Mouse (Mus musculus): ENCODE data around the gene Cdiptos. TPM values are rescaled to one million over a fixed set of nuclear protein-coding genes. Genes with fewer than 3 reads are reported as not detected.

Gene Cdiptos
- total RNA-seq (2021): under 1 TPM in 1 of 2 experiments, not detected in 1; 0.42 TPM
- long read RNA-seq, experiment 1, partial matches to known transcripts: 0 of 2 reads
- long read RNA-seq, experiment 1, other reads (novel, unspliced or antisense): 2 of 2 reads
- long read RNA-seq, experiment 2: 0 reads

DNA sequence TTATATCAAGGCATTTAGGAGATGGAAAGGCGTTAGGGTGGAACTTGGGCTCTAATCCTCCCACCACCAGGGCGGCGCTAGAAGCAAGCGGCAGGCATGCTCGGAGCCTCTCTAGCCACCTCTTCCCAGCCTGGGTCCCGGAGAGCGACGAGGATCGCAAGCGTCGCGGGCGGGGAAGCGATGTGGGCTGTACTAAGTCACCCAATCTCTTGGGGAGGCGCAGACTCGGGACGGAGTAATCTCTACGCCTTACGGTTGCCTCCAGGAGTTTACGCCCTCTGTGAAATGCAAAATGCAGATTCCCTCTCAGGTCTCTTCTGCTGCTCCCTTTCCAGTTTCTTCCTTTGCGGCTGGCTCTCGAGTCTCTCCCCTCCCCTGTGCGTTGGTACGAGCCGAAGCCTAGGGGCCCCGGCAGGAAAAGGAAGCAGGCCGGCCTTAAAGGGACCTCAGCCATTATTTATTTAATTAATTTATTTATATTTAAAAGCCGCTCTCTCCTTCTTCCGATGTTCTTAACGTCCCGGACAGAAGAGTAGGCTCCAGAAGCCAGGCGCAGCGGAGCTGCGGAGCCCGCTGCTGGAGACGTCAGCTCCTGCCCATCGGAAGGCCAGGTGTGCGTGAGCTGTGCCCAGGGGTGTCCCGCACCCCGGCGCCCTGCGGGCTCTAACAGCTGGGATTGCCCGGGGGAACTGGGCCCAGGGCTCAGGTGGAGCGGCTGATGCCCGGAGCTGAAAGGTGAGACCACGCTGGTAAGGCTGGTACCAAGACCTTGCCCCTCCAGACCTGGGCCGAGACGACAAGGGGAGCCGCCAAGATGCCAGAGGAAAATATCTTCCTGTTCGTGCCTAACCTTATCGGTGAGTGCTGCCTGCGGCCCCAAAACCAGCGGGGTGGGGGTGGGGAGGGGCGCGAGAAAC, at the start of gene Cdiptos:
Gene Cdiptos (minus strand): TSS at position 149 of the 917 bp plus-strand sequence.
- intact Hi-C loops (cut with DNase I): loop anchor here (5.0 kb wide), 1 partner anchor 41 kb away; the partner anchor contains the start of genes Pagr1a and Pagr1b
- DNase-seq (ENCODE audit: low spot score in 2 of 2): peak; percentile 97 to 98

DNA sequence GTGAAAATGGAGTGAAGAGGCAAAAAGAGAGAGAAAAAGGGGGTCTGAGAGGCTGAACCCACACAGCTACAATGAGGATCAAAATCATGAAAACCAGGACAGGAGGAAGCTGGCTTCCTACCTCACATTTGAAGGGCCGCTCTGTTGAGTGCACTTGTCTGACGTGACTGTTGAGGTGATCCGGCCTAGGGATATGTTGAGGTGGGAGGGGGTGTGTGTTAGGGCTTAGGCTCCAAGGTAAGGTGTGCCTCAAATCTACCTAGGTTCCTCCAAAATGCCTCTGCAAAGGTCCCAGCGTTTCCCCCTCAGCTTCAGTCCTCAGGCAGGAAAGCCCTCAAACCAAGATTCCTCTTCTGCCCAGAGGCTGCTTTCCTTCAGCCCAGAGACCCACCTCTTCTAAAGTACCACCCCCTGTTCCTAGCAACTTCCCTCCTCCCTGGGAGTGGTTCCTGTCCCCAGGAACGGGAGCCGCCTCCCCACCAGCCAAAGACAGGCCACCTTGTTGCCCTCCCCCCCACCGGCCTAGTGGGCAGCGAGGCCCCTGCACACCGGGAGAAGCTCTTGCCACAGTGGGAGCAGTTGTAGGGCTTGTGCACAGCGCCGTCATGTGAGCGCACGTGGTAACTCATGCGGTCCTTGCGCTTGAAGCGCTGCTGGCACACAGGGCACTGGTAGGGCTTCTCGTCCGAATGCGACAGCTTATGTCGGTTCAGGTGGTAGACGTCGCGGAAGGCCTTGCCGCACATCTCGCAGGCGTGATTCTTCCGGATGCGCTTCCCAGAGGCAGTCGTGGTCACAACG, 49.1 kb upstream of the Cdiptos start:
- peak; percentile 82 to 93 for DNase-seq (ENCODE audit: low spot score in 2 of 2)
- intact Hi-C loops (cut with DNase I): loop anchor here (5.0 kb wide), 1 partner anchor 143 kb away; the partner anchor contains the start of gene Taok2

DNA sequence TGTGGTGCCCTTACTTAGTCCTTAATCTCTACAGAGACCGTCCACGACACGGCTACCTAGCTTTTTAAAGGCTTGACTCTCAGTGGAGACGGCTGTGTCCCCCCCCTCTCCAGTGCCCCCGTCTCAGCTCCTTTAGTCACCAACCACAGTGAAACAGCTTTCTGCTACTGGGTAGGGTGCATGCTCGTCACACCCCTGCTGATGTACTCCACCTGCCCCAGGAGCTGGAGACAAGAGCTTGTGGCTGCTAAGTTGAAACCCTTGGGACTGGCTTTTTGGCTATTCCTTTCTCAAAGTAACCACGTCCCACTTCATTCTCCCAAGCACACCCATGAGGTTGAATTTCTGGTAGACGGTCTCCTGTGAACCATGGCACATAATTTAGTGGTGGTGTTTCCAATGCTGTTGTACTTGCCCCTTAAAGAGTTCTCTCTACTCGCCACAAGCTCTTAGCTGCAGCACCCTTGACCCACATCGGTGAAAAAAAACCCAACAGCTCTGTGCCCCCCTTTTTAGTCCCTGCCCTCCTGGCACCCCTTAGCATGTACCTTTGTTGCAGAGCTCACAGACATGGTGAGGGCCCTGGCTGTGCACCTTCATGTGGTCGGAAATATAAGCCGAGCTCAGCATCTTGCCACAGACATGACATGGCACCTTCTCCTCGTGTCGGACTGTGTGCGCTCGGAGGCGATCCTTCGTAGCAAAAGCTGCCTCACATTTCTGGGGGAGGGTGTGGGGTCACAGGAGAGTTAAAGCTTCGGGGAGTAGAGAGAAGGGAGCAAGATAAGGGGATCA, 48.2 kb upstream of the Cdiptos start:
- intact Hi-C loops (cut with DNase I): no loop called here
- DNase-seq (ENCODE audit: low spot score in 2 of 2): no peak

DNA sequence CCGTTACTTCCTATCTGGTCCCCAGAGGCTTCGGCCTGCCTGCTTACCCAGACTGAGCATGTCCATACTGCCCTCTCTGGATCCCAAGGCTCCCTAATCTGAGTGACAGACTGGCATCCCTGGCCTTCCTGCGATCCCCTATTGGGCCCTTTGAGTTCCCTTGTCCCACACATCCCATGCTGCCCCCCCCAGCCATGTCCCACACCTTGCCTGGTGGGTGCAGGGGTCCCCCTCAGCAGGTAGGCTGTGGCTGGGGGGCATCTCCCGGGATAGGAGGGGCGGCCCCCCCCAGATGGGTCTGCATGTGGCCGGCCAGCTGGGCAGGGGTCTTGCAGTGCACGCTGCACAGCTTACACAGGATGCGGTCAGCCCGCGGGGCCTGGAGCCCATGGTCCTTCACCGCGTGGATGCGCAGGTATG, 47.4 kb upstream of the Cdiptos start:
- no peak for DNase-seq (ENCODE audit: low spot score in 2 of 2)
- intact Hi-C loops (cut with DNase I): no loop called here

DNA sequence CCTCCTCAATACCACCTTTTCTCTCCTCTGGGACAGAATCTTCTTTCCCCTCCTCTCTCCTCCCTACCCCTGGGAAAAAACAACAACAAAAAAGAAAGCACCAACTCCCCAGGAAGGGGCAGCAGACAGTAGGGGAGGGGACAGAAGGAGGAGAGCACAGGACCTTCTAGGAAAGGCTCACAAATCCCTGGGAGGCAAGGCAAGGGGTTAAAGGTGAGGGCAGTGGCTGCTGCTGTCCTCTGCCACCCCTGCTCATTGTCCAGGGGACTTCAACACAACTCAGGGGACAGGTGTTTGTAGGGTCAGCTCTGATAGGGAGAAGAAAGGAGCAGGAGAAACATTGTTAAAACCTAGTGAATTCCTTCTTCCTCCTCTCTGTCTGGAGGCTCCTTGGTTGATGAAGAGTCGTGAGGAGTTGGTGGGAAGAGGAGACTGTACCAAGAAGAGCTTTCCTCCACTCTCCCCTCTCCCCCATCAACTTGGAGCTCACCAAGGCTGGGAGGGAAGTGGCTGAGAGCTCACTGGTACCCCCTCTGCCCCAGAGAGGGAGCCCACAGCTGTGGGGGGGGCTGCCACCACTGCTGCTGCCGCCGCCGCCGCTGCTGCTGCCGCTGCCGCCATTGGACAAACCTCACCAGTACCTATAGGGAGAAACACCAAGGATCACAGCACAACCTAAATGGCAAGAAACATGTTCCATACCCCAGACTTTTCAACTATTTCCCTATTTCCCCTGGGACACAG, 46.8 kb upstream of the Cdiptos start:
- intact Hi-C loops (cut with DNase I): no loop called here
- no peak for DNase-seq (ENCODE audit: low spot score in 2 of 2)

DNA sequence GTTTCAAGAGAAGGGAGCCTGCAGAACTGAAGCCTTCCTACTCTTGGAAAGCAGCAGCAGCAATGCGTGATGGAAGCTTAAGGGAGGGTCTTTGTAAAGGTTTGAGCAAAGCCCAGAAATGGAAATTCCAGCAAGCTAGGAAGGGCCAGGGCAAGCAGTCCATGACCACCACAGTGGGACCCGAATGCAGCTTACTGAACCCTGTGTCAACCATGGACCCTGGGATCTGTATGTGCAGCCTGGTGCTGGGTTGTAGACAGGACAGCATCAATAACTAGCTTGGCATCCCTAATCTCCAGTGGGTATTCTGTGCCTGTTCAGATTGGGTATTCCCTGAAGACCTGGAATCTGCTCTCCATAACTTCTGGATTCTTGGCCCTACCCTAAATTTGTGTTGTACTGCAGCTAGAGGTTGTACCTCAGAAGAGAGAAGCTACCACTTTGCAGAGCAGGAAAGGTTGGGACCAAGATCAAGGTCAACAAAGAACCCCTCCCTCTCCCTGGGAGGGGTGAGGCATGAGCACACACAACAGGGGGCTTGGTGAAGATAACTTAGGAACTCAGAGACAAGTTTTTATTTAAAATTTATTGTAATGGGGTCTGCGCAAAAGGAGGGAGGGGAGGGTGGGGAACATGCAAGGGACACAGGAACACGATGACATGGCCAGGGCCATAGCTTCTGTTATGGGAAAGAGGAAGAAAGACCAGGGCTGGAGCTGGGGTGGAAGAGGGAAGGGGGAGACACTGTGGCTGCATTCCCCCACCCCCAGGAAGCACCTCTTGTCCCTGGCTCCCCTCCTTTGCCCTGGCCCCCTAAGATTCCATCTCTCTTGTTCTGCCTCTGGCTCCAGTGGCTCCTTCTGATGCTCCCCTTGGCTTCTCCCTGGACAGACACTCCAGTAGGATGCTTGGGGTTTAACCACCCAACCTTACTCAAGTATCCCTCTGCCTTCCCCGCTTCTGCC, 45.9 kb upstream of the Cdiptos start:
- DNase-seq (ENCODE audit: low spot score in 2 of 2): no peak
- intact Hi-C loops (cut with DNase I): no loop called here

DNA sequence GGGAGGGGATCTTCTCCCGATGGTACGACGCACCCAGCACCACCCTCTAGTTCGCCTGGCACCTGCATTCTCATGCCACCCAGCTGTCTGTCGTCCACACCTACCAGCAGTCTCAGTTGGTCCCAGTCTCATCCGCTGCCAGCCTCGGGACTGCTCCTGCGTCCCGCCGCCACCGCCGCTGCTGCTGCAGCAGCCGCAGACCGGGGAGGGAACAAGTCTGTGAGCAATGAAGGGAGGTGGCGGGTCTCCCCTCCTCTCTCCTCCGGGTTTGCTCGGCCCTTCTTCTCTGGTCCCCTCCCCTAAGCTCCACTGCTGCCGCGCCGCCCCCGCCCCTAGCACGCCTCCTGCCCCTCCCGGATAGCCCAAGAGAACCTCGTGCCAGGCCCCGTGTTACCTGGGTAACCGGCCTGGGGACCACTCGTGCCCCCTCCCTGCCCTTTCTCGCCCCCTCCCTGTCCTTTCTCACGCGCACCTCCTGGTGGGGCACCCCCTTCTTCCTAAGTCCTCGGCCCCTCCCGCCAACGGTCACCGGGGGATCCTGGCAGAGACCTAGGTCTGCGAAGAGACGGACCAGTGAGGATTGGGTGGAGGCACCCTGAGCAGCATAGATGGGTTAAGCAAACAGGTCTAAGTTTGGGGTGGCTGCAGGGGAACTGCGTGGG, 45.1 kb upstream of the Cdiptos start, which contains the start of the genes Gm42742 and Prrt2:
Gene Gm42742 (minus strand): TSS at position 197 of the 662 bp plus-strand sequence.
Gene Prrt2 (minus strand): TSS at position 311 of the 662 bp plus-strand sequence.
- intact Hi-C loops (cut with DNase I): no loop called here
- DNase-seq (ENCODE audit: low spot score in 2 of 2): peak; percentile 76 to 81

DNA sequence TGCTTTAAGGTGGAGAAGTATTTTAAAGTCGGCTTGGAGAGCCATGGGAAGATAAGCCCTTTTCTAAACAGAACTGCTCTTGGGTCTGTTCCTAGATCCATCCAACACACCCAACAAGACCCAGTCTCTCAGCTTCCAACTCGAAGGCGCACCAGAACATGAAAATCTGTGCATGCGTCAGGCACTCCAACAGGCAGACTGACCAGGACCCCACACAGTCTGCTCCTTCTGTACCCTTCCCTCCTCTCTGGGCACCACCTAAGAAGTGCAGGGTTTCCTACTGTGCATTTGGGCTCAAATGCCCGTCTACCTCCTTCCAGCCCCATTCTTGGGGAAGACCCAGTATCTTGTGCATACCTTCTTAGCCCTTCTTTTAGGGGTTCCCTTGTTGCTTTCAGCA, 44.6 kb upstream of the Cdiptos start:
- intact Hi-C loops (cut with DNase I): no loop called here

DNA sequence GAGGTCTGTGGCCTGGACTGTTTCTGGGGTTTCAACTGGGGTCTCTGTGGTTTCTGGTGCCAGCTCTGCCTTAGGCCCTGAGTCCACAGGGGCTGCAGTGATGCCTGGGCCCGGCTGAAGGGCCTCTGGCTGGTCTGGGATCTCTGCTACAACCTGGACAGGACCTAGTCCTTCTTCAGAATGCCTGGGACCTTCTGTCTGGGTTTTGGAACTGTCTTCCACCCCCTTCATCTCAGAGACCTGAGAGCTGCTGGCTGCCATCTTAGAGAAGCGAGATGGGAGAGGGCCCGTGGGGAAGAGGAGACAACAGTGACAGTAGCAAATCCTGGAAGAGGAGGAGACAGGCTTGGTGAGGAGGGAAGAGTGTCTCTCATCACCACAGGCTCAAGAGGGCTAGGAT, 44.1 kb upstream of the Cdiptos start:
- no peak for DNase-seq (ENCODE audit: low spot score in 2 of 2)
- intact Hi-C loops (cut with DNase I): no loop called here

More for the DNA sequence above, 44.6 kb upstream of the Cdiptos start:
- no peak for DNase-seq (ENCODE audit: low spot score in 2 of 2)

DNA sequence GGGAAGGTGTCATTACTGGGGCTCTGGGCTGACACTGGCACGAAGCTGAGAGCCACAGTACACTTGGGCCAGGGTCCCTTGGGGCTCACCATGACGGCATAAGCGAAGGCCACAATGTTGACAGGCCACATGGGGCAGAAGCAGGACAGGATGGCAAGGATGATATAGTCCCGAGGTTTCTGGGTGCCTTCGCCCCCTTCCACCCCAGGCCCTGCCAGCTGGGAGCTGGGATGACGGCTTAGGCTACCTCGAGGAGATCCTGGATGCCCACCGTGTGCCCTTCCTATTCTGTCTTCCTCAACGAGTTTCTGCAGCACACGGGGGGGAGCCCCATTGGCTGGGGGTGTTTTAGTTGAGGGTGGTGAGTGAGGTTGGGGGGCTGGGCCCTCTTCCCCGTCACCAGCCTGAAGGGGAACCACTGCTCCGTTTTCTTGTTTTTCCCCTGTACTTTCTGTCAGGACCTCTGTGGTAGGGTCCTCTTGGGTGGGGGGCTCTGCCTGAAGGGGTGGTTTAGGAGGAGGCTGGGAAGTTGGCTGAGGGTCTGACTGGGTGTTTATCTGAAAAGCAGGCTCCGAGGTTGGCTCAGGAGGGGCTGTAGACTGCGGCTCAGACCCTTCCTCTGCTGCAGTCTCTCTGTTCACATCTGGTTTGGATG, 43.5 kb upstream of the Cdiptos start:
- DNase-seq (ENCODE audit: low spot score in 2 of 2): no peak
- intact Hi-C loops (cut with DNase I): loop anchor here (5.0 kb wide), 2 partner anchors 42 to 72 kb away; partner anchors contain the start of genes Asphd1, Cdipt and Cdiptos

DNA sequence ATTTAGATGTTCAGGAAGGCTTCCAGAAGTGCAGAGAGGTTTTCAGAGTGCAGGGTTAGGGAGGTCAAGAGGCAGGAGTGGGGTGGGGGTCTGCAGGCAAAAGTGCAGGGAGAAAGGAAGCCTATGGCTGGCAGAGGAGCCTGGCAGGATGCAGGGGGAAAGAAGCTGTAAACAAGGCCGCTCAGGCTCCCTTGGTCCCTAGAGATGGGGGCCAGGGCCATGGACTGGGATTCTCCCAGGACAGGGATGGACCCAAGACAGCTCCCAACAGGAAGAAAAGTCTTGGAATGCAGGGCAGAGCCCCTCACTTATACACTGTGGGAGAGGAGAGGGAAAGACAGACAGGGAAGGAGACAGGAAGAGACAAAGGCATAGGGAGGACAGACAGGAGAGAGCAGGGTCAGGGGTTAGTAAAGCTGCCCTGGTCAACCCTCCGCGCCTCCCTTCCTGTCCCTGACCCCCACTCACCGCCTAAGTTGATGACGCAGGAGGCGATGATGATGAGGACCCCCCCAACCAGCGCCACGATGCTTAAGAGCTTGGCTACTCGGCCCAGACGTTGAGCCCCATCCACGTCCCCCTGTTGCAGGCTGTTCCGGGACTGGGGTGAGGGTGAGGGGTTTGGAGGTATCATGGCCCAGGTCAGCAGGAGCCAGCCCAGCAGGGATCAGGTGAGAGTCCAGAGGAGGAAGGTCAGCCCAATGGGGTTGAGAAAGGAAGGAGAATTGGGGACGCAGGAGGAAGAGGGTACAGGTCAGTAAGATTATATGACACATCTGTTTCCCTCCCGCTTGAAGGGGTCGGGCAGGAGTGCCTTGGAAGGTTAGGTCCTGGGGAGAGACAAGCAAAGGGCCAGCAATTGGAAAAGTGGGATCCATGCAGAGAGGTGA, 42.8 kb upstream of the Cdiptos start:
- intact Hi-C loops (cut with DNase I): loop anchor here (5.0 kb wide), 2 partner anchors 41 to 71 kb away; partner anchors contain the start of genes Asphd1, Cdipt and Cdiptos
- no peak for DNase-seq (ENCODE audit: low spot score in 2 of 2)

DNA sequence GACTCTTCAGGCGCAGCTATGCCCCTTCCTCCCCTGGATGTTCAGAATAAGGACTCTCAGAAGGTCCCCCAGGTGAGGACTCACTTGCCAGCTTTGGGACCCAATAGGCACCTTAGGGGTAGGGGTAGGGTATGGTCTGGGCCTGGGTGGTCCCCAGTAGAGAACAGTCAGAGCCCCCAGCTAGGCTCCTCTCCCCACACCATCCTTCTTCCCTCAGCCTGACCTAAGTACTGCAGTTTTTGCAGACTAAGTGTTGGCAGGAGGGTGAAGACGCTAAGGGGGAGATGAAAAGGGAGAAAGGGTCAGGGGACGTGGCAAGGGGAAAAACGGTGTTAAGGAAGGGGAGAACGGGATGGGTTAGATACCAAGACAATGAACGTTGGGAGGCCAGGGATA, 42.0 kb upstream of the Cdiptos start:
- DNase-seq (ENCODE audit: low spot score in 2 of 2): no peak
- intact Hi-C loops (cut with DNase I): loop anchor here (2.0 to 5.0 kb wide), 3 partner anchors 41 to 87 kb away; partner anchors contain the start of genes Asphd1, Cdipt and Cdiptos

DNA sequence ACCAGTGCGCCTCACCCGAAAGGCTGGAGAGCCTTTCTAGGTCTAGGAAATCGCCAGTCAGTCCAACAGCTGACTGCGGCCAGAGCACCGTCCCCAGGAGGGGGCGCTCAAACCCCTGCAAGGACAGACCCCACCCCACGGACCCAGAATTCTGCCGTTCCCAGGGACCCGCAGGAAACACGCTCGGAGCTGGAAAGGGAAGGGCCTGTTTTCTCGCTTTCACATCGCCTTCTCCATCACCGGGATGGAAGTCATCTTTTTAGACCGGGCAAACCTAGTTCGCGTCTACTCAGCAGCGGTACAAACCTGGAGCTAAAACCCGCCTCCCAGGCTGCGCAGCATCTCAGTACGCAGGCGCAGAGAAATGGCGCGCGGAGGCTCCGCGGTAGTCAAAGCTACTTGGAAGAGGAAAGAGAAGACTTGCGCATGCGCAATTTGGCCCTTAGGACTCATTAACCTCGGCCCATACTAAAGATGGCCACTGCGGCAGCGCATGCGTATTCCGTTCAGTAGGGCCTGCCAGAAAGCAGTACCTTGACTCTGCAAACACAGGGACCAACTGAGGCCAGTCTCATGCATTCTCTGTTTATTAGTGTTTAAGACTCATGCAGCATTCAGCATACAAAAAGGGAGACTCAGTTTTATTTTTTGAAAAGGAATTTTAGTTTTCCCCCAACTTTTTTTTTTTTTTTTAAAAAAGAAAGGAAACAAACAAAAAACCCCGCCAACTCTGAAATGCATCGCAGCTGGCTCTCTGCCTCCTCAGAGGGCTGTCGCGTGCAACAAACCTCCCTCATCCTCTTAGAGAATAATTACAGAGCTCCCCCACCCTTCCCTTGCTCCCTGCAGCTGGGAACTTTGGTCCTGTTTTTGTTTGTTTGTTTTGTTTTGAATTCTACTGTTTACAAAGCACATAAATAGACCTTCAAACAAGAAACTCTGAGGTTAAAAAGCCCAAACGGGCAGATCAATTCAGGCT, 41.4 kb upstream of the Cdiptos start, which contains the start of gene Pagr1a:
Gene Pagr1a (minus strand): TSS at position 382 of the 979 bp plus-strand sequence.
- DNase-seq (ENCODE audit: low spot score in 2 of 2): peak; percentile 99
- intact Hi-C loops (cut with DNase I): loop anchor here (2.0 to 5.0 kb wide), 3 partner anchors 40 to 88 kb away; partner anchors contain the start of genes Asphd1, Cdipt and Cdiptos
